Mouse (Mus musculus) embryonic facial prominence, embryonic 14.5 days (tissue): ENCODE measurements at regions not wholly inside any gene's neighbourhood (a gene's known extent, or its start where the extent isn't known, plus 50 kb on each side); places are given as distances from the start of the nearest gene placed in this dataset.
A peak's percentile ranks its signal among the peaks of the same experiment; 100 is the strongest.

Source experiments
- ATAC-seq: fragments of 200-750 bp; cut with Nextera tagmentation; 2 replicates; pipeline ENCODE4 v1.8.0; 2017; ENCODE audit warnings: low read depth, moderate number of reproducible peaks, moderate TSS enrichment
- DNase-seq: peaks from one replicate; pipeline ENCODE4 v3.0.0-alpha.2; 2015; ENCODE audit warnings: low spot score
- H3K27ac ChIP-seq: fragments of 300-500 bp; sonication (generic); replicated peaks from 2 replicates; pipeline ENCODE4 v1.5.1; 2014; ENCODE audit warnings: low read depth, mild to moderate bottlenecking, low read length, moderate library complexity
- H3K27me3 ChIP-seq: fragments of 300-500 bp; sonication (generic); replicated peaks from 2 replicates; pipeline ENCODE4 v1.6.1; 2014; ENCODE audit warnings: low read length; ENCODE audit not compliant: control insufficient read depth, insufficient read depth
- H3K36me3 ChIP-seq: fragments of 300-500 bp; sonication (generic); 2 replicates; pipeline ENCODE4 v1.6.1; 2014; ENCODE audit warnings: low read length, mixed read lengths; ENCODE audit not compliant: control insufficient read depth, insufficient read depth
- H3K4me1 ChIP-seq: fragments of 300-500 bp; sonication (generic); 2 replicates; pipeline ENCODE4 v1.6.1; 2014; ENCODE audit warnings: antibody characterized with exemption, low read length; ENCODE audit not compliant: control insufficient read depth, insufficient read depth
- H3K4me2 ChIP-seq: fragments of 300-500 bp; sonication (generic); 2 replicates; pipeline ENCODE4 v1.6.1; 2014; ENCODE audit warnings: low read depth, mild to moderate bottlenecking, low read length, moderate library complexity, mixed read lengths
- H3K4me3 ChIP-seq: fragments of 300-500 bp; sonication (generic); 2 replicates; pipeline ENCODE4 v1.5.1; 2014; ENCODE audit warnings: low read depth, mild to moderate bottlenecking, low read length
- H3K9ac ChIP-seq: fragments of 300-500 bp; sonication (generic); 2 replicates; pipeline ENCODE4 v1.6.1; 2014; ENCODE audit warnings: low read depth, mild to moderate bottlenecking, low read length, moderate library complexity, mixed read lengths
- H3K9me3 ChIP-seq: fragments of 300-500 bp; sonication (generic); 2 replicates; pipeline ENCODE4 v1.6.1; 2016; ENCODE audit warnings: low read length; ENCODE audit not compliant: control insufficient read depth
- WGBS: fragments of 180-500 bp; shearing (Covaris S2); extraction: QIAGEN DNeasy Blood & Tissue Kit; methylation state at CpG from one replicate; pipeline ENCODE4 v1.1.7; 2014; 5-methylcytosine and 5-hydroxymethylcytosine counted together

DNA sequence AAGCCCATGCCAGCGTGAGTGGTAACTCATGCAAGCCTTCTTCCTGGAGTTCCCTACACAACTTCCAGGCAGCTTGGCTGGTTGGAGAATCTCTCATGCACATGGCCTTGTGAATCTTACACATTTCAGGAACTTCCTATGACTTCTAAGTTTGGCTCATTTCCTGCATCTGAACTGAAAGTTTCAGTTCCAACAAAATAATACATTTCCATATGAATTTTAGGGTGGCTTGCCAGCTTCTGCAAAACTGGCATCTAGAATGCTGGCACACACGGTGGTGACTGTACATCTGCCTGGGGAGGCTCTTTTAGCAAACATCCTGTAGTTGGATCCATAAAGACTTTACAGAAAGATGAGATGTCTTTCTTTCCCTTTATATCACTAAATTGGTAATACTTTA, 110.6 kb upstream of the Kbtbd8 start:
- no peak for ATAC-seq

DNA sequence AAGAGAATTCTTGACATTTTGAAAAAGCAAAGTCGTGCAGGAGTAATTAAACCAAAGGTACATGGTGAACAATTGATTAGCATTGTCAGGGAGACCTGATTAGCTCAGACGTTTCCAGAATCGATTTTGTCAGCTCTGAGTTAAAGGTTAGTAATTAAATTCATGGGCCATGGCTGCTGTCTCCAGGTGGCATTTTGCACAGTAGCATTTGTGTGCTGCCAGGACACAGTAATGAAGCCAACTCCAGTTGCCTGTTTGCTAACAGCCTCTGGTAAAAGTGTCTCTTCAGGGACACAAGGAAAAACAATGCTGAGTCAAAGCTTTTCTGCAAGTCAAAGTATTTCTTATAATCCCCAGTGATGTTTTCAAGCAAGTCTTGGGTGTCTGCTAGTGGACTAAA, 113.3 kb upstream of the Kbtbd8 start:
- Histone ChIP-seq H3K27ac (no peak overlapping the region), H3K4me1 (no peaks in the 10 kb centered on the region), H3K27me3 (no peaks in the 10 kb centered on the region), H3K36me3 (no peaks in the 10 kb centered on the region), H3K9ac (no peak overlapping the region), H3K4me2 (no peak overlapping the region), H3K4me3 (no peak overlapping the region), H3K9me3 (no peaks in the 10 kb centered on the region)
- DNase-seq (no peak), ATAC-seq (no peak)
- WGBS, result 61% methylated on average over 3 of the region's 3 CpGs

More for the DNA sequence above, 110.6 kb upstream of the Kbtbd8 start:
- Histone ChIP-seq H3K36me3 (no peaks in the 10 kb centered on the region), H3K27me3 (no peaks in the 10 kb centered on the region), H3K4me2 (no peak overlapping the region), H3K27ac (no peak overlapping the region), H3K9ac (no peak overlapping the region), H3K9me3 (no peaks in the 10 kb centered on the region), H3K4me3 (no peak overlapping the region), H3K4me1 (no peaks in the 10 kb centered on the region)
- no peak for DNase-seq
- WGBS, result 87% methylated on average over 2 of the region's 2 CpGs

DNA sequence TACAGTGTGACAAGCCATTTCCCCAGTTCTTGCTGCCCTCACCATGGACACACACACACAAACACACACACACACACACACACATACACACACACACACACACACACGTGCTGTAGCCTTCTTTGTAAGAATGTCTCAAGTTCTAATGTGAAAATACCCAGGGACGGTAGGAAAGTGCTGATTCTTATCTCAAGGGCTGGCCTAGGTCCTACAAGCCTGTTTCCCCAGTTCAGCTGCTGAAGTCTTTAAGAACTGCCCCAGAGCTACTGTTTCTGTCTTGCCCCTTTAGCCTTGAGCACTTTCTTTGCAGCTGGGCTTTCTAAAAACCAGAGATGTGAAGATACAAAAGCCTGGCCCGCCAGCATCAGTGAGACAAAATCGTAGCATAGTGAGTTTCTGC, 117.5 kb upstream of the Kbtbd8 start:
- H3K9me3 ChIP-seq, result no peaks in the 10 kb centered on the region
- H3K36me3 ChIP-seq, result no peaks in the 10 kb centered on the region
- DNase-seq (no peak), ATAC-seq (no peak)
- H3K9ac ChIP-seq, result no peak overlapping the region
- H3K4me2 ChIP-seq, result no peak overlapping the region
- no peak overlapping the region for H3K27ac ChIP-seq
- H3K4me1 ChIP-seq, result no peaks in the 10 kb centered on the region
- no peaks in the 10 kb centered on the region for H3K27me3 ChIP-seq
- 59% methylated on average over 4 of the region's 4 CpGs for WGBS
- H3K4me3 ChIP-seq, result no peak overlapping the region

DNA sequence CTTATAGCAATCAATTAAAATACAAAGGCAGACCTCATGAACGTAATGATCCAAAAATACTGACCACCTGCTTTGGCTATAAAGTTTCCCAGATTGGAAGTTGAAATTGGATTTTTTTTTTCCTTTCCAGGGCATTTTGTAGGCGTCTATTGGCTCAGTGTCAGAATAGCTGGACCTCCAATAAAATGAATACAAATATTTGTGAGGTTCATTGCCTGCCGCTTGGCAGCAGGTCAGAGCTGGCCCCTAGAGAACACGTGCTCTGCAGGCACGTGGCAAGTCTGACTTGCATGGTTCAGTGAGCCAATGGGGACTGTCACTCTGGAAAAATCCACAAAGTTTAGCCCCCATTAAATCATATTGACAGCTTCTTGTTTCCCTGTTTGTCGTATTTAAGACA, 118.0 kb upstream of the Kbtbd8 start:
- no peaks in the 10 kb centered on the region for H3K4me1 ChIP-seq
- DNase-seq, result peak; percentile 34
- H3K4me3 ChIP-seq, result no peak overlapping the region

DNA sequence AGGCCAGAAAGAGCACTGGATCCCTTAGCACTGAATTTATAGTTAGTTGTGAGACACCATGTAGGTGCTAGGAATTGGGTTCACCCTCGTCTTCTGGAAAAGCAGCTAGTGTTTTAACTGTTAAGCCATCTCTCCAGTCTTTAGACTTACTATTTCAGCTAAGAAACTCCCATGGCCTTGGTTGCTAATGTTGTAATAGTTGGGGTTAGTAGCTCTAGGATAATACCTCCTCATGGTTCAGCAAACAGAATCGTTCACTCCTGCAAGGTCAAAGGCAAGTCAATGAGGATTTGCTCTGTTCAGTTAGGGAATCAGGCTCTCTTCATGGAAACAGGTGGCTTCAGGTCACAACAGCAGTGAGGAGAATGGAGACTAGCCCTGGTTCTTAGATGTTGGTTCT, 118.7 kb upstream of the Kbtbd8 start:
- Histone ChIP-seq H3K27ac (no peak overlapping the region), H3K36me3 (no peaks in the 10 kb centered on the region), H3K4me2 (no peak overlapping the region), H3K9ac (no peak overlapping the region), H3K9me3 (no peaks in the 10 kb centered on the region), H3K4me1 (no peaks in the 10 kb centered on the region), H3K27me3 (no peaks in the 10 kb centered on the region), H3K4me3 (no peak overlapping the region)
- no peak for ATAC-seq
- DNase-seq, result no peak
- WGBS, result 79% methylated on average over 2 of the region's 2 CpGs

More for the DNA sequence above, 118.0 kb upstream of the Kbtbd8 start:
- Histone ChIP-seq H3K9ac (no peak overlapping the region), H3K27ac (no peak overlapping the region), H3K36me3 (no peaks in the 10 kb centered on the region), H3K9me3 (no peaks in the 10 kb centered on the region), H3K27me3 (no peaks in the 10 kb centered on the region), H3K4me2 (no peak overlapping the region)
- no peak for ATAC-seq
- WGBS, result 58% methylated on average over 6 of the region's 6 CpGs

DNA sequence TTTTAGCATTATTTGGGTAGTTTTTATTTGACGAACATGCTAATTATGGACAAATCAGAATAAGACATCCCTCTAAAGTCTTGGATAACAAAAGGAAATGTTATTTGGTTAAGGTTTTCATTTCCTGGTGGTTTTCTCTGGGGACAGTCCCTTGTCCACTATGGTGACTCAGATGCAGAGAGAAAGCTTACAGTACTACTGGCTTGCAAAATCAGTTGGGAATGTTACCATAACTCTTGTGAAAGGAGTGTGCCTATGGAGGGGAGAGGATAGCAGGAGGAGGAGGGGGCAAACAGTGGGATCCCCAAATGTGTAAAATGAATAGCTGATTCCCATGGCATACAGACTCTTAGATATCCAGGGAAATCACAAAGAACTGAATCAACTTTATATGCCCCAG, 122.7 kb upstream of the Kbtbd8 start:
- Histone ChIP-seq H3K4me1 (no peaks in the 10 kb centered on the region), H3K36me3 (no peaks in the 10 kb centered on the region), H3K9me3 (no peaks in the 10 kb centered on the region), H3K27ac (no peak overlapping the region), H3K9ac (no peak overlapping the region), H3K27me3 (no peaks in the 10 kb centered on the region), H3K4me3 (no peak overlapping the region), H3K4me2 (no peak overlapping the region)
- no peak for DNase-seq
- ATAC-seq, result no peak
- 97% methylated on average over 1 of the region's 1 CpGs for WGBS

DNA sequence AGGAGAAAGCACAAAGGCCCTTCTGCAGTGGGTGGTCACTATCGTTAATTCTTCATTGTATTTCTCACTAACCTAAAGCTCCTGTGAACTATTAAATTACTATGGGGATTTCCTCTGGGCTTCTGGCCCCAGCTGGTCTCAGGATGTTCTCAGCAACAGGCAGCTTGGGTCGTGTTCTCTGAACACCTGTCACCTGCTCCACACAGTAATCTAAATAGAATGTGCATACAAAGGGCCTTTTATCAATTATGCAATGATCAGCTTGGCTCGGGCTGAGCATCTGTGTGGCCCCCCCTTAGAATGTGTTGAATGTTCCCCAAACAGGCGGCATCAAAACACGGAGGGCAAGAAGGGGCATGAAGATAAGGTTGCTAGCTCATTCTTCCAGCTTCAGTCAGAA, 129.6 kb upstream of the Kbtbd8 start:
- no peak overlapping the region for H3K9ac ChIP-seq
- no peak overlapping the region for H3K4me2 ChIP-seq
- DNase-seq, result peak; percentile 80
- no peak overlapping the region for H3K27ac ChIP-seq
- WGBS, result 35% methylated on average over 5 of the region's 5 CpGs
- H3K36me3 ChIP-seq, result no peaks in the 10 kb centered on the region
- H3K4me3 ChIP-seq, result no peak overlapping the region
- peak; percentile 92 for ATAC-seq
- no peaks in the 10 kb centered on the region for H3K4me1 ChIP-seq
- H3K9me3 ChIP-seq, result no peaks in the 10 kb centered on the region
- H3K27me3 ChIP-seq, result no peaks in the 10 kb centered on the region

DNA sequence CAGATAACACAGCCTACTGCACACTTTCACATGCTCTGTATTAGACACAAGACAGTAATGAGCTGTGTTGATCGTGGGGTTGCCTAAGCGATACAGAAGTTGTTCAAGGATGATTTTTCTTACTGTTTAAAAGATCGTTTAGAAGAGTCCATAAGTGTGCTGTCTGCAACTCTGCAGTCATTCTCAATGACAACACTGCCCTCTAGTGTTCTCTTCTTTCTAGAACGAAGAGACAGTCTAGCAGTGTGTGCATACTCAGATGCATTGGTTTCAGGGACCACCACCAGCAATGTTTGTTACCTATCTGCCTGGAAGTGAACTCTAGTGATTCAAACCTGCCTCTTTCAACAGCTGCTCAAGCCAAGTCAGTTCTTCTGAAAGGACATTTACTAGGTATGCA, 130.7 kb upstream of the Kbtbd8 start:
- no peaks in the 10 kb centered on the region for H3K36me3 ChIP-seq
- no peak overlapping the region for H3K4me3 ChIP-seq
- WGBS, result 10% methylated on average over 4 of the region's 4 CpGs
- no peaks in the 10 kb centered on the region for H3K9me3 ChIP-seq
- DNase-seq, result peak; percentile 90
- H3K4me2 ChIP-seq, result no peak overlapping the region
- ATAC-seq, result peak; percentile 87
- H3K27ac ChIP-seq, result no peak overlapping the region
- H3K27me3 ChIP-seq, result no peaks in the 10 kb centered on the region
- H3K9ac ChIP-seq, result no peak overlapping the region
- no peaks in the 10 kb centered on the region for H3K4me1 ChIP-seq

DNA sequence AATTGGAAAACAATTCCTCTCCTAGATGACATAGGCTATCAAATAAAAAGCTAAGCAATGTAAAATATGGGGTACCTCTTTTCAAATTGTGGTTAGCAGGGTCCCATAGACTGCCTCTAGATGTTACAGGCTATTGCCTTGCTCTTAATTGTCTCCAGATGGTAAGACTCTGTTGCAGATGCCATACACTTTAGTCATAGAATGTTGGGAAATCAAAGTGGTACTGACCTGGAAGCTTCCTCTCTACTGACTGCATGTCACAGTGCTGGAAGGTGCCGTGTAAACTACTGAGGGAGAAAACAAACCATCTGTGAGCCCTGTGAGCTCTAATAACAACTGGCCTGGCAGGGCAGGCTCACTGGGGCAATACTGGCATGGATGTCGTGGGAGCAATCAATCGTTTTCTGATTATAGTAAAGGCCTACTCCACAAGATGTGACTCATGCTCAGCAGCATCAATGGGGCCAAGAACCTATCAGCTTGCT, 132.6 kb upstream of the Kbtbd8 start:
- DNase-seq, result no peak
- 71% methylated on average over 3 of the region's 3 CpGs for WGBS
- no peaks in the 10 kb centered on the region for H3K36me3 ChIP-seq
- no peak for ATAC-seq
- no peaks in the 10 kb centered on the region for H3K27me3 ChIP-seq
- H3K4me3 ChIP-seq, result no peak overlapping the region
- H3K9me3 ChIP-seq, result no peaks in the 10 kb centered on the region
- no peak overlapping the region for H3K27ac ChIP-seq
- H3K9ac ChIP-seq, result no peak overlapping the region
- no peak overlapping the region for H3K4me2 ChIP-seq
- H3K4me1 ChIP-seq, result no peaks in the 10 kb centered on the region
